Mouse (Mus musculus) spleen, adult 18-20 months (tissue): ENCODE results near the gene Sox6.
"Not testable (repeated sequence)": the region's sequence is repeated elsewhere in the genome, so short reads cannot be mapped to it uniquely, and the experiment has no call there.

Experiments used
- DNase-seq, 2 experiments: peaks; one replicate each; pipeline ENCODE4 v3.0.0; 2022; ENCODE audit warnings: mixed read lengths in 2 of 2

Gene Sox6

GRCm38 (mm10) chr7:115630691-115631090, 407.9 kb downstream of the Sox6 start:
- DNase-seq = no peak

- DNase-seq = no peak
These were observed 408.3 kb downstream of the Sox6 start for GRCm38 (mm10) chr7:115630287-115630686.

DNA sequence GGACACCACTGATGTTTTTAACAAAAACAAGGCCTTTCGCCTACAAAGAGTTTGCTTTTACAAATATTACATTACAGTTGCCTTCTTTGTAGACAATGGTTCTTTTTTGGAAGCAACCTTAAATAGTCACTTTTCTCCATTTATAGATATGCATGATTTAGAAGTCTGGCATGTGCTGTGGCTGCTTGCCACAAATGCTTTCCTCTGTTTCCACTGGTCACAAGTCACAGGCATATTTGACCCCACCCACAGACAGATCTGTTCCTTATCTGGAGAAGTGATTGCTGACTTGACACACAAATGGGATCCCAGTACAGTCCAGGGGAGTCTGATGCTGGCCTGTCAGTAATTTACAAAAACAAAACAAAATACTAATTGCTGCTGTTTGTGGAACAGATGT, 409.8 kb downstream of the Sox6 start:
- DNase-seq = no peak

DNA sequence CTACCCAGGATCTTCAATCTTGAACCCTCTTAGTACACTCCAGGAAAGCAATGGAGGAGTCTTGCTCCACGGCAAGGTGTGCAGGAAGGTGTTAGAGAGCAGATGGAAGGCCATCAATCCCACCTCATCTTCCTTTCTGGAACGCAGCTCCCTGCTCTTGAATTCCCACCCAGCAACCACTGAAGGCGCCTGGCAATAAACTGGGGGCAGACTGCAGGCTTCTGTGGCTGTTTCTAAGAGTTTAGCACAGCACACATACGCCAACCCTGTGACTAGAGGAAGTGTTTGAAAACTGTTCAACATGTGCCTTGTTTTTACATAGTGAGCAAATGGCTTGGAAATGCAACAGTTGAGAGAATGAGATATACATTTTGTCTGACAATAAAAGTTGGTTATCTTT, 412.6 kb downstream of the Sox6 start:
- DNase-seq = no peak

DNA sequence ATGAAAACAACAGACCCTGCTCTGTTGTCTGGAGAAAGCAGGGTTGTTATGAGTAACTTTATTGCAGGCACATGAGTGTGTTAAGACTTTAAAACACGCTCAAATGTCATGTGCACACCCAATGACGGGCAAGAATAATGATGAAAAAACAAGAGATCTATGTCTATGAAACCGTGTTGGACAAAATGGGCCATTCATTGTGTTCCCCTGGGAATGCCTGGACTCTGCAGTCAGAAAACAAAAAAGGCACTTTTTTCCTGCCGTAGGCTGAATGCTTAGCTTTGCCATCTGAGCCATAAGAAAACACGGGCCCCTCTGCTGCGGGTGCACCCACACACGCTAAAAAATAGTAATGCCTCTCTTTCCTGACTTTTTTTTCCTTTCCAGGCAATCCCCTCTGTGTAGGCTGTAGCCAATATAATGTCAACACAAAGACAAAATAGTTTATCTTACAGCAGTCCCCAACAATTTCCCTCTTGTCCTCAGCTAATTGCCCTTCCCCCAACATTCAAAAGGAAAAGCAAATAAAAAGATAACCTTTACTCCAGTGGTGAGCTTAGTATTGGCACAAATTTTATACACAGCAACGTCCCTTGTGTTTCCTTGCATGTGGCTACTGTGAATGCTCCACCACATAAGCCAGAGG, 413.6 kb downstream of the Sox6 start:
- DNase-seq = no peak

DNA sequence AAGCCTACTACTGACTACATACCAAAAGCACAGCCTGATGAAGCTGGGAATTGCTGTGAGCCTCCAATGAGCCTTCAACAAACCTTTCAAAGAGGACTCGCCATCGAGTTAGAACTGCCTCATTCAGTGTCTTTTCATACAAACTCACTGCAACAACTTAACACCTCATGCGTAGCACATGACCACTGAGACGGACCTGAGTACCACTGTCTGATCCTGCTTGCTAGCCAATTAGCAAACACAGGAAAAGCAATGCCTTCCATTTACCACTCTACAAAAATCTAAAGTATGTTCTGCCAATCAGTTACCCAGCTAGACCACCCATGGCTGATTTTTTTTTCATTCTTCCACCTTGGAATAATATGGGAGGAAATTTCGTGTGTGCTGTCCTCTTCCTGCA, 414.1 kb downstream of the Sox6 start:
- no peak for DNase-seq

GRCm38 (mm10) chr7:115615697-115616237, 422.8 kb downstream of the Sox6 start:
- DNase-seq = peak in 1 of 2 experiments; percentile 11

DNA sequence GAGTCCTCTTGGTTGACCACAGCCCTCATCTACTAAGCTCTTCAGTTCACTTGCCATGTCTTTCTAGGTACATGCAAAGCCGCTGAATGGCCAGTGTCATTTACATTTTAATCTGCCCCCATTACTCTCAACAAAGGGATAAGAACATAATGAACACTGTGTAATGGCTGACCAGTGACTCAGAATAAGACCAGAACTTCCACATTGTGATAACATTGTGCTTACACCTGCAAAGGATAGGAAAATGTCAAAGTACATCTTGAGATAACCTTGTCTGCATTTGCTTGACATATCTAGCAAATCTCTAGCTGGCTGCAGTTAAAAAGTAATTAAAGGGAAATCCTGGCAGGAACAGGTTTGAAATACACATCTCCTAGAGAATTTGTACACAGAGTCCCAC, 431.1 kb downstream of the Sox6 start:
- DNase-seq = no peak

DNA sequence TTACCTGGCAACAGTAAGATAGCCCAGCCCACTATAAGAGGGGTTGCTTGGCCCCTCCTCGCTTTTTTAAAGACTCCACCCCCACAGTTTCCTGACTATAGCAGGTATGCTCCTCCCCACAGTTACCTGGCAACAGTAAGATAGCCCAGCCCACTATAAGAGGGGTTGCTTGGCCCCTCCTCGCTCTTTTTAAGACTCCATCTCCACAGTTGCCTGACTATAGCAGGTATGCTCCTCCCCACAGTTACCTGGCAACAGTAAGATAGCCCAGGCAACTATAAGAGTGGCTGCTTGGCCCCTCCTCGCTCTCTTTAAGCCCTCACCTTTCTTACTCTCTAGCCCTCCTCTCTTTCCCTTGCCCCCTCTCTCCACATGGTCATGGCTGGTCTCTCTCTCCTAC, 432.5 kb downstream of the Sox6 start:
- DNase-seq = not testable (repeated sequence)

DNA sequence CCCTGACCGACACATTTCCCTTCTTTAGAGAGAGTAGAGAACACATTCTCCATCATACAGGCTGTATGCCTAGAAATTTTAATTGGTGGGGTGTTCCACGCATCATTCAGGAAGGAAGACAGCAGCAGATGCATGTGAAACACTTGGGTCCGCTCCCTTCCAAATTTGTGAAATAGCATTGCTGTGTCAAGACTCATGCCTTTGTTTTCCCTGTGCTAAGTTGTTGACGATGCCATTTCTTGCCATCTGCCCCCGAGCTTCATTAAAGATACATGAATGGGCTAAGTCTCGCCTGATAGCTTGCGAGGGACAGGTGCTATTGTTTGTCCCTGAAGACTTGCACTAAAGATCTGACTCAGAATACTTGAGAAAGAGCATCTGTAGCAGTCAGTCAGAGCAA, 433.7 kb downstream of the Sox6 start:
- DNase-seq = no peak

- no peak for DNase-seq
These were observed 441.2 kb downstream of the Sox6 start for GRCm38 (mm10) chr7:115597376-115597775.

DNA sequence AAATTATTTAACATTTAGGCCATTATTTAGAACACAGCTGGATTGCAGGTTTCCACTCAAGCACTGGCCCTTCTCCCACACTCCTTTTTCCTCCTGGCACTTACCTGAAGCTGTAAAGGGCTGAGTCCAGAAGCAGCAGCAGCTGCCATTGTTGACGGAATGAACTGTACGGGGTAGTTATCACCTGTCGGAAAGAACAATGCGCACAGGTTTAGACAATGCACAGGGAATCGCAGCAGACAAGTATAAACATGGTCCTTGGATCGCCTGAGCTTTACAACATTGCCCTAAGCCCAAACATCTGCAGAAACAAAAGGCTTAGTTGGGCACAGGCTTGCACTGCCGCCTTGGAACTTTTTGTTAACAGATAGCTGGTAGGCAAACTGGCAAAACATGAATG, 458.1 kb downstream of the Sox6 start:
- no peak for DNase-seq

GRCm38 (mm10) chr7:115579826-115580225, 458.8 kb downstream of the Sox6 start:
- no peak for DNase-seq

DNA sequence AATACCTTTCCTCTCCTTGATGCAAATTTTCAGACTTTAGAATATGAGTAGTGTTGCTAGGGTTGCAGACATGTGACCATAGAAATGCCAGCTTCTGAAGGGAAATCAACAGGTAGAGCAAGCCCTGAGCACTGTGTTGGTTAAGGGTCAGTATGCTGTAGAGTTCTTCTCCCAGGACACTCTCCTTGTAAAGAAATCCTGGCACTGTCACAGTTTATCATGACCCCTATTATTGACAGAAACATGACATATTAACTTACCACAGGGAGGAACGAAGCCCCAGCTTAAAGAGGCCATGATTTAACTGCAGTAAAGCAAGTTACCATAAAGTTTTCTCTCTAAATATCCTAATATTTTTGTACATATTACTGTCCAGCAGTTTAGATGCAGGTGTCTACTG, 462.2 kb downstream of the Sox6 start:
- DNase-seq = no peak

DNA sequence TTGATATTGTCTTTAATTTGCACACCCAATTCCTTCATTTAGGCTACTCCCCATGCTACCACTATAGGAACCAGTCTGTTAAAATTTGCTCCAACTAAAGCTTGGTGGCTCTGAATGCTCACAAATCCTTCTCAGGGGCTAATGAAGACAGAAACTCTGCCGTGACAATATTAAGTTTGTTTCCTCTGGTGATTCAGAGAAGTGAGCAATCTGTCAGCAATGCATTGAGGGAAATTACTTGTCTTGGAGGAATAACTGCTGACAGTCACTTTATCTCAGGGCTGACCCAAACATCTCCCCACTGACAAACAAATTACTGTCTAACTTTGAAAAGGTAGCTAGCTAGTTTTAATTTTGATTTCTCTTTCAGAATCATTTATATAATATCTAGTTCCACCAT, 463.8 kb downstream of the Sox6 start:
- no peak for DNase-seq

DNA sequence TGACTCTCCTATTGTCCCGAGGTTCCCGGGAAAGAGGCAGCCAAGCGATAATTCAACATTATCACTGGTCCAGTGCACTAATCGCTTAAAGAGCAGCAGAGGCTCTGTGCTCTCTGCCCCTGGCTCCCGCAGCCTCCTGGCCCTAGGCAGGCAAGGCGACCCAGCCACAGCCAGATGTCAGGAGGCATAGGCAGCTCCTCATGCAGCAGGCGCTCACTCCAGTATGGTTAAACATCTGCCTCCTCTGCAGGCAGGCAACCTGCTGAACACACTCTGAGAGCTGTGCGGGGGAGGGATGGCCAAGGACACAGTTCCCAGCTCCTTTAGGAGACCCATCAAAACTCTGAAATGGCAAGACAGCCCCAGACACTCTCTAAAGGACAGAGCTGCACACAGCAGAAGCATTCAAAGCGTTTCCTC, 469.8 kb downstream of the Sox6 start:
- DNase-seq = no peak

GRCm38 (mm10) chr7:115568301-115568700, 470.3 kb downstream of the Sox6 start:
- DNase-seq = no peak

DNA sequence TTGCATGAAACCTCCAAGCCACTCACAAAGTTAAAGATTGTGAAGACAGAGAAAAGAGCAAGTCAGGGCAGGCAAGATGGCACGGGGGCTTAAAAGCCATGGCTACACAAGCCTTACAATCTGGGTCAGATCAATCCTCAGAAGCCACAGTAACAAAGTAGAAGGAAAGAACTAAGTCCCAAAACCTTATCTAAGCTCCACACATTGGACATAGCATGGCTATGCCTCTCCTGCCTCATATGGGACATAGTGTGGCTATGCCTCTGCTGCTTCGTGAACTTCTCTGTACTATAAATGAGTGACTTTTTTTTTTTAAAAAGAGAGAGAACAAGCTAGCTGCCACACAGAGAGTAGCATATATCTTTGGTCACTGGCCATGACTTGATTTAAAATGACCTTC, 471.8 kb downstream of the Sox6 start:
- DNase-seq = no peak

GRCm38 (mm10) chr7:115565060-115565426, 473.6 kb downstream of the Sox6 start:
- DNase-seq = no peak

DNA sequence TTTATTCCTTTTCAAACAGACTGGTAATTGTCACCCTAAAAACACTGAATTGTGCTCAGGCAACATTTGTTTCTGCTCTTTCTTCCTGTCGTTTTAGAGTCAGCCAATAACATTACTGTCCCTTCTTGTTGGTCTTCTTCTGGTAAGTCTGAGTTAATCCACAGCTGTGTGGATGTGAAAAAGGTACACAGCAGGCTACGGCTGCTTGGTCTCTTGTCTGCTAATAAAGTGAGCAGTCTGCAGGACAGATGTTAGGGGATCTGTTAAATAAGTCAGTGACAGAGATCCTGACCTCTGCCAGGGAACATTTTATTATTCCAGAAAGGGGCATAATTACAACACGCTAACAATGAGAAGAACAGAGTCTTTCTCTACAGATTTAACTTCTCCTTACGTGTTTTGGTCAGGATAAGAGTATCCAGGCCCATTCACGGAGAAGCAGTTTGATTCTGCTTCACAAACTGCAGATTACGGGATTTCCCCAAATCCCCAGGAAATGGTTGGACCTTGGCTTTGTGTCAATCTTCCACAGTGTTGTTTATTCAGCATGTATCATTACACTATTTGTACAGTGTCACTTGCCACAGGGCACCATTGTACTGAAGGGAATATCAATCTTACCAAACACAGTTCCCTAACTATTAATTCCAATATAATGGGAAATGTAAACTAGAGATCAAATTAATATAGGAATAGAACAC, 474.1 kb downstream of the Sox6 start:
- DNase-seq = no peak

GRCm38 (mm10) chr7:115556677-115557076, 481.9 kb downstream of the Sox6 start:
- DNase-seq = no peak

- no peak for DNase-seq
These were observed 488.3 kb downstream of the Sox6 start for GRCm38 (mm10) chr7:115550197-115550804.

DNA sequence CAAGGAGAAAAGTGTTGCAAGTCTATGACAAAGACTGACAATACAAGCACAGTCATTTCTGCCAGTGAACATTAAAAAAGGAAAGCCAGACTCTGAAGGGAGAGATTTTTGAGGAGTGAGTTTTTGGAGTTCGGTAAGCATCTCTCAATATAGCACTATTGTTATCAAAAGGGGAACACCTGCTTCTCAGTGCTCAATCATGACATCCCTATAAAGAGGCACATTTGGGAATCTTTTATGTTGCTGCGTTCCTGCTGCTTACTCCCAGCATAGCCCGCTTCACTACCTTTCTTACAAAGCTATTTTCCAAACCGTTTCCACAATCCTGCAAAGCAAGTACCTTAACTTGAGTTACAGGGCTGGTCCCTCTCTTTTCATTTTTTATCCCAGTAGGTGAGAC, 488.9 kb downstream of the Sox6 start:
- DNase-seq = no peak
